Mouse (Mus musculus) neural tube, embryonic 11.5 days (tissue): ENCODE measurements around the gene Cxcl2. TPM values are rescaled to one million over a fixed set of nuclear protein-coding genes. Genes with fewer than 3 reads are reported as not detected.

ENCODE experiments used
- ATAC-seq: fragments of 200-750 bp; cut with Nextera tagmentation; 2 replicates; pipeline ENCODE4 v1.8.0; 2017; ENCODE audit warnings: moderate number of reproducible peaks, mild to moderate bottlenecking, moderate TSS enrichment, moderate library complexity; ENCODE audit not compliant: insufficient read depth, low FRiP score, low TSS enrichment
- DNase-seq: peaks from one replicate; pipeline ENCODE4 v3.0.0-alpha.2; 2015; ENCODE audit warnings: low spot score
- H3K27ac ChIP-seq: fragments of 300-500 bp; sonication (generic); 2 replicates; pipeline ENCODE4 v1.5.1; 2014; ENCODE audit warnings: low read depth, mild to moderate bottlenecking, low read length
- H3K27me3 ChIP-seq: fragments of 300-500 bp; sonication (generic); 2 replicates; pipeline ENCODE4 v1.6.1; 2014; ENCODE audit warnings: mild to moderate bottlenecking, low read length, mixed read lengths; ENCODE audit not compliant: control insufficient read depth, insufficient read depth
- H3K36me3 ChIP-seq: fragments of 300-500 bp; sonication (generic); 2 replicates; pipeline ENCODE4 v1.6.1; 2014; ENCODE audit warnings: mild to moderate bottlenecking, low read length, moderate library complexity, mixed read lengths; ENCODE audit not compliant: control insufficient read depth, insufficient read depth
- H3K4me1 ChIP-seq: fragments of 300-500 bp; sonication (generic); 2 replicates; pipeline ENCODE4 v1.6.1; 2014; ENCODE audit warnings: low read length, mixed read lengths; ENCODE audit not compliant: control insufficient read depth, insufficient read depth
- H3K4me2 ChIP-seq: fragments of 300-500 bp; sonication (generic); 2 replicates; pipeline ENCODE4 v1.6.1; 2014; ENCODE audit warnings: low read depth, mild to moderate bottlenecking, moderate library complexity
- H3K4me3 ChIP-seq: fragments of 300-500 bp; sonication (generic); 2 replicates; pipeline ENCODE4 v1.5.1; 2014; ENCODE audit warnings: low read depth, low read length
- H3K9ac ChIP-seq: fragments of 300-500 bp; sonication (generic); 2 replicates; pipeline ENCODE4 v1.6.1; 2014; ENCODE audit warnings: mild to moderate bottlenecking, low read length
- H3K9me3 ChIP-seq: fragments of 300-500 bp; sonication (generic); 2 replicates; pipeline ENCODE4 v1.6.1; 2016; ENCODE audit warnings: low read length; ENCODE audit not compliant: control insufficient read depth
- WGBS: fragments of 180-500 bp; shearing (Covaris S2); extraction: QIAGEN DNeasy Blood & Tissue Kit; methylation state at CpG from one replicate; pipeline ENCODE4 v1.1.7; 2014; 5-methylcytosine and 5-hydroxymethylcytosine counted together
- polyA plus RNA-seq: library from polyadenylated mRNA; unstranded; fragments of >200 nt; fragmentation: Nextera tagmentation; extraction: Ambion mirVana; gene quantifications from 2 replicates; pipeline ENCODE4 v1.2.1, GENCODE M21; 2014

The Cxcl2 gene
- polyA plus RNA-seq, 1 experiment from 2014 or later: not detected

DNA sequence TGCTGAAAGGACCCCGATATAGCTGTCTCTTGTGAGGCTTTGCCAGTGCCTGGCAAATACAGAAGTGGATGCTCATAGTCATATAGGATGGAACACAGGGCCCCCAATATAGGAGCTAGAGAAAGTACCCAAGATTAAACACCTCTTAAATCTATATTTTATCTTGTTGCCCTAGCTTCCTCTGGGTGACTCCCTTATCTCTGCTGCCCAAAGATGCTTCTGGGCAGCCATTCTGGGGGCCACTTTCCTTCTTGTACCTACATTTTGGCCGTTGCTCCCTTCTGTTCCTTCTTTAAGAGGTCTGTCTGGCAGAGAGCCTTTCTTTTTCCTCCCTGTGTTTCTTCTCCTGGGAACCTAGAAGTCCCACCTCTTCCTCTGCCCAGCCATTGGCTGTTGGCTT lies 41.8 kb downstream of the Cxcl2 start:
- ATAC-seq (no peak), DNase-seq (no peak)
- WGBS: 92% methylated on average over 2 of the region's 2 CpGs
- H3K27me3 ChIP-seq: no peaks in the 10 kb centered on the region
- no peak overlapping the region for H3K4me3 ChIP-seq
- H3K36me3 ChIP-seq: no peaks in the 10 kb centered on the region
- no peaks in the 10 kb centered on the region for H3K9me3 ChIP-seq
- H3K9ac ChIP-seq: no peak overlapping the region
- no peak overlapping the region for H3K4me2 ChIP-seq
- H3K27ac ChIP-seq: no peak overlapping the region
- H3K4me1 ChIP-seq: no peaks in the 10 kb centered on the region

DNA sequence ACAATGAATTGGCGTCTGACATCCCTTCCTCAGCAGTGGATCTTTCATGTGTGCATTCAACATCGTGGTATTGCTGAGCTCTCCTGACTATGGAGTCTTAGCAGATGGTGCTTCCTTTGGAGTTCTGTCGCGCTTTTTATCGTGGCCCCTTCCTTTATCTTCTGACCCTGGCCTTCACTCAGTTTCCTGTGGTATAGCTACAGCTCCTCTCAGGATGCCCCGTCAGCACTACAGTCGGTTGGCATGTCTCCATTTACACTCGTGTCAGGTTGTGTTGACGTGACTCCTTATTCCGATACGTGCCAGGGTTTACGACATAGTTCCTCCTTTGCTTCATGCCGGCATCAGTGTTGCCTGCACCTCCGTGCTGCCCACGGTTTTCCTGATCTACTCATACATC lies 45.8 kb downstream of the Cxcl2 start:
- no peak overlapping the region for H3K9ac ChIP-seq
- no peak overlapping the region for H3K27ac ChIP-seq
- no peak overlapping the region for H3K4me2 ChIP-seq
- no peak for DNase-seq
- no peak overlapping the region for H3K4me3 ChIP-seq
- H3K36me3 ChIP-seq: no peaks in the 10 kb centered on the region
- H3K9me3 ChIP-seq: no peaks in the 10 kb centered on the region
- no peaks in the 10 kb centered on the region for H3K4me1 ChIP-seq
- WGBS: 87% methylated on average over 15 of the region's 15 CpGs
- no peaks in the 10 kb centered on the region for H3K27me3 ChIP-seq
- no peak for ATAC-seq

DNA sequence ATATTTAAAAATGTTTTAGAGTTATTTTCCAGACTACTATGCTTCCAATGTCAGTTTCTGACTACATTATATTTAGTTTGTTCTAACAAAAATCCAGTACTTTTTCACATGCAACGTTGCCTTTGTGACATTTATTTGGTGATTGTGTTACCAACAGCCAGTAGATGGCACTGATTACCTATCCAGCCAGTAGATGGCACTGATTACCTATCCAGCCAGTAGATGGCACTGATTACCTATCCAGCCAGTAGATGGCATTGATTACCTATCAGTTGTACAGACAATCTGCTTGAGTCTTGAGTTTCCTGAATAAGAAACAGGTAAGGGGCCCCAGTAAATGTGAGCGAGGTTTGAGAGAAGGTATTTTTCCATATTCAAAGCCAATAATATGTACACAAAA lies 47.8 kb downstream of the Cxcl2 start:
- no peaks in the 10 kb centered on the region for H3K36me3 ChIP-seq
- no peaks in the 10 kb centered on the region for H3K27me3 ChIP-seq
- no peak overlapping the region for H3K4me3 ChIP-seq
- no peak overlapping the region for H3K27ac ChIP-seq
- no peaks in the 10 kb centered on the region for H3K9me3 ChIP-seq
- WGBS: 46% methylated on average over 2 of the region's 2 CpGs
- no peak for DNase-seq
- no peaks in the 10 kb centered on the region for H3K4me1 ChIP-seq
- no peak overlapping the region for H3K4me2 ChIP-seq
- 0 out of 2 replicates have a peak, but pooled peaks have one; percentile 41 for ATAC-seq
- H3K9ac ChIP-seq: no peak overlapping the region

DNA sequence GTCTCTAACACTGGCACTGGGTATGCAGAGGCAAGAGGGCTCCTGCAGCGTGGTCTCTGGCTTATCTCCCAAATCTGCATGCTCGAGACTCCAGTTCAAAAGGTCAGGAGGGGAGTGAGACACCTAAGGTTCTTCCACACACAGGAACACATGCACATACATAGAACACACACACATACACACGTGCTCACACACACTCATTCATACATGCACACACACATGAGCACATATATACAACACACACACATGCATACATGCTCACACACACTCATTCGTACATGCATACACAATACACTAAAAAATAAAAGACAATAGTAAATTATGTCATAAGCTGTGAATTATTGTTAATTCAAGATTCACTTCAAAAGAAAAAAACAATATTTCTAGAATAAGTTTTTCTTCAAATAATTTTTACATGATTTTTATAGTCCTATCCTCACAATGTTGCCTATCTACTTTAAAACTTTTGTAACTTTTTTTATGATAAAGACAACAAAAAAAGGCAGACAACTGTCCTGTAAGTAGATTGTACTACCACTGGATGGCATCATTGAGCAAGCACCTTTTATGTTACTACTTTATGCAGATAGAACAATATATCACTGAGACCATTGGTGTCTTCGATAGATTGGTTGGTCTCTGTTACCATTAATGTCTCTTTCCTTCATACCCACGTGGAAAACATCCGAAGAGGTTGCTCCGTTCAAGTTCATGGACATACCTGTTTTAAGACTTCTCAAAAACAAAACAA lies 49.2 kb downstream of the Cxcl2 start:
- 85% methylated on average over 8 of the region's 8 CpGs for WGBS
- no peaks in the 10 kb centered on the region for H3K27me3 ChIP-seq
- H3K9me3 ChIP-seq: no peaks in the 10 kb centered on the region
- no peak for DNase-seq
- H3K4me3 ChIP-seq: no peak overlapping the region
- H3K4me2 ChIP-seq: no peak overlapping the region
- no peak for ATAC-seq
- H3K4me1 ChIP-seq: no peaks in the 10 kb centered on the region
- H3K36me3 ChIP-seq: no peaks in the 10 kb centered on the region
- no peak overlapping the region for H3K27ac ChIP-seq
- H3K9ac ChIP-seq: no peak overlapping the region

Other genes starting within 250 kb of the Cxcl2 start
- gene Cxcl5, start 144.5 kb upstream of the Cxcl2 start, polyA plus RNA-seq: 0.15 TPM in 1 of 2 replicates, not detected in the other
- 21.7 and 21.8 TPM in 2 replicates for gene Ppbp, start 135.4 kb upstream of the Cxcl2 start, polyA plus RNA-seq
- gene Pf4, start 131.4 kb upstream of the Cxcl2 start, polyA plus RNA-seq: 71.4 and 79.6 TPM in 2 replicates
- not detected in 2 replicates for gene Cxcl3, start 117.8 kb upstream of the Cxcl2 start, polyA plus RNA-seq
- 0.38 TPM in 1 of 2 replicates, not detected in the other for gene Cxcl15, start 109.3 kb upstream of the Cxcl2 start, polyA plus RNA-seq
- not detected in 2 replicates for gene Cxcl1, start 12.6 kb upstream of the Cxcl2 start, polyA plus RNA-seq
- gene Mthfd2l, start 27.2 kb downstream of the Cxcl2 start, polyA plus RNA-seq: 87.7 and 93.3 TPM in 2 replicates
- 0.25 and 0.27 TPM in 2 replicates for gene Epgn, start 123.6 kb downstream of the Cxcl2 start, polyA plus RNA-seq
- gene Ereg, start 170.8 kb downstream of the Cxcl2 start, polyA plus RNA-seq: not detected in 2 replicates
- 0.32 TPM in 1 of 2 replicates, not detected in the other for gene Areg, start 235.7 kb downstream of the Cxcl2 start, polyA plus RNA-seq